Mouse (Mus musculus) embryonic facial prominence, embryonic 15.5 days (tissue): ENCODE results near the gene Cblc. TPM values are rescaled to one million over a fixed set of nuclear protein-coding genes. Genes with fewer than 3 reads are reported as not detected.

Source experiments
- ATAC-seq: fragments of 200-750 bp; cut with Nextera tagmentation; 2 replicates; pipeline ENCODE4 v1.8.0; 2017; ENCODE audit warnings: low read depth, moderate TSS enrichment; ENCODE audit not compliant: insufficient number of reproducible peaks, low FRiP score, low TSS enrichment
- H3K27ac ChIP-seq: fragments of 300-500 bp; sonication (generic); replicated peaks from 2 replicates; pipeline ENCODE4 v1.5.1; 2015; ENCODE audit warnings: mild to moderate bottlenecking, inconsistent platforms
- H3K27me3 ChIP-seq: fragments of 300-500 bp; sonication (generic); 2 replicates; pipeline ENCODE4 v1.6.1; 2015; ENCODE audit warnings: inconsistent platforms
- H3K36me3 ChIP-seq: fragments of 300-500 bp; sonication (generic); 2 replicates; pipeline ENCODE4 v1.6.1; 2015; ENCODE audit warnings: mild to moderate bottlenecking, inconsistent platforms
- H3K4me1 ChIP-seq: fragments of 300-500 bp; sonication (generic); 2 replicates; pipeline ENCODE4 v1.6.1; 2015; ENCODE audit warnings: inconsistent platforms
- H3K4me2 ChIP-seq: fragments of 300-500 bp; sonication (generic); replicated peaks from 2 replicates; pipeline ENCODE4 v1.6.1; 2015; ENCODE audit warnings: mild to moderate bottlenecking, inconsistent platforms
- H3K4me3 ChIP-seq: fragments of 300-500 bp; sonication (generic); replicated peaks from 2 replicates; pipeline ENCODE4 v1.5.1; 2015; ENCODE audit warnings: mild to moderate bottlenecking, inconsistent platforms
- H3K9ac ChIP-seq: fragments of 300-500 bp; sonication (generic); 2 replicates; pipeline ENCODE4 v1.6.1; 2015; ENCODE audit warnings: inconsistent platforms
- H3K9me3 ChIP-seq: fragments of 300-500 bp; sonication (generic); replicated peaks from 2 replicates; pipeline ENCODE4 v1.6.1; 2016; ENCODE audit warnings: inconsistent platforms
- WGBS: fragments of 180-500 bp; shearing (Covaris S2); methylation state at CpG from one replicate; pipeline ENCODE4 v1.1.7; 2015; 5-methylcytosine and 5-hydroxymethylcytosine counted together
- polyA plus RNA-seq: library from polyadenylated mRNA; unstranded; fragments of >200 nt; fragmentation: Nextera tagmentation; extraction: Ambion mirVana; gene quantifications from 2 replicates; pipeline ENCODE4 v1.2.1, GENCODE M21; 2015

Gene Cblc
- polyA plus RNA-seq, 1 experiment from 2014 or later, result 17.2 TPM

GRCm38 (mm10) chr7:19762283-19762682 lies 34.3 kb downstream of the Cblc start:
- Histone ChIP-seq H3K27me3 (no peaks in the 10 kb centered on the region), H3K4me1 (no peaks in the 10 kb centered on the region), H3K4me3 (no peak overlapping the region), H3K9ac (no peak overlapping the region), H3K36me3 (peaks cover 51% of the 10 kb centered on the region), H3K4me2 (no peak overlapping the region), H3K27ac (no peak overlapping the region), H3K9me3 (no peaks in the 10 kb centered on the region)
- no peak for ATAC-seq
- WGBS, result 81% methylated on average over 11 of the region's 11 CpGs

GRCm38 (mm10) chr7:19760021-19760420 lies 36.6 kb downstream of the Cblc start:
- H3K36me3 ChIP-seq, result peaks cover 43% of the 10 kb centered on the region
- H3K9ac ChIP-seq, result no peak overlapping the region
- ATAC-seq, result no peak
- no peaks in the 10 kb centered on the region for H3K9me3 ChIP-seq
- no peak overlapping the region for H3K4me3 ChIP-seq
- no peak overlapping the region for H3K27ac ChIP-seq
- WGBS, result 85% methylated on average over 13 of the region's 13 CpGs
- no peak overlapping the region for H3K4me2 ChIP-seq
- peaks cover 6% of the 10 kb centered on the region; the same call in 1 of the 2 replicates for H3K4me1 ChIP-seq
- H3K27me3 ChIP-seq, result no peaks in the 10 kb centered on the region

GRCm38 (mm10) chr7:19758623-19759022 lies 38.0 kb downstream of the Cblc start:
- Histone ChIP-seq H3K9me3 (no peaks in the 10 kb centered on the region), H3K36me3 (peaks cover 35% of the 10 kb centered on the region), H3K4me2 (no peak overlapping the region), H3K4me3 (no peak overlapping the region), H3K27ac (no peak overlapping the region), H3K9ac (no peak overlapping the region), H3K4me1 (peaks cover 7% of the 10 kb centered on the region; the same call in 1 of the 2 replicates), H3K27me3 (no peaks in the 10 kb centered on the region)
- no peak for ATAC-seq
- WGBS, result 90% methylated on average over 13 of the region's 13 CpGs

- Histone ChIP-seq H3K9ac (no peak overlapping the region), H3K4me2 (no peak overlapping the region), H3K27me3 (no peaks in the 10 kb centered on the region), H3K36me3 (peaks cover 29% of the 10 kb centered on the region), H3K4me1 (peaks cover 11% of the 10 kb centered on the region), H3K9me3 (no peaks in the 10 kb centered on the region), H3K4me3 (no peak overlapping the region), H3K27ac (0 out of 2 replicates have a peak overlapping the region, but pooled peaks have one; percentile 25)
- no peak for ATAC-seq
- WGBS, result 70% methylated on average over 23 of the region's 24 CpGs
Observed at GRCm38 (mm10) chr7:19755851-19756786, 40.5 kb downstream of the Cblc start.

GRCm38 (mm10) chr7:19755008-19755407 lies 41.6 kb downstream of the Cblc start:
- Histone ChIP-seq H3K4me3 (no peak overlapping the region), H3K27ac (no peak overlapping the region), H3K4me1 (peaks cover 20% of the 10 kb centered on the region), H3K4me2 (no peak overlapping the region), H3K9me3 (no peaks in the 10 kb centered on the region), H3K9ac (no peak overlapping the region), H3K36me3 (peaks cover 26% of the 10 kb centered on the region), H3K27me3 (no peaks in the 10 kb centered on the region)
- no peak for ATAC-seq
- 82% methylated on average over 2 of the region's 2 CpGs for WGBS

GRCm38 (mm10) chr7:19754065-19754464 lies 42.5 kb downstream of the Cblc start:
- no peaks in the 10 kb centered on the region for H3K9me3 ChIP-seq
- H3K36me3 ChIP-seq, result peaks cover 17% of the 10 kb centered on the region
- no peak for ATAC-seq
- H3K9ac ChIP-seq, result no peak overlapping the region
- H3K4me3 ChIP-seq, result no peak overlapping the region
- no peaks in the 10 kb centered on the region for H3K27me3 ChIP-seq
- H3K4me1 ChIP-seq, result peaks cover 20% of the 10 kb centered on the region
- H3K4me2 ChIP-seq, result no peak overlapping the region
- WGBS, result 66% methylated on average over 1 of the region's 1 CpGs
- H3K27ac ChIP-seq, result 0 out of 2 replicates have a peak overlapping the region, but pooled peaks have one; percentile 7

GRCm38 (mm10) chr7:19753587-19753986 lies 43.0 kb downstream of the Cblc start:
- Histone ChIP-seq H3K9ac (no peak overlapping the region), H3K9me3 (no peaks in the 10 kb centered on the region), H3K4me2 (no peak overlapping the region), H3K27me3 (no peaks in the 10 kb centered on the region), H3K36me3 (peaks cover 13% of the 10 kb centered on the region), H3K4me3 (no peak overlapping the region), H3K4me1 (peaks cover 20% of the 10 kb centered on the region), H3K27ac (peak overlapping the region; percentile 7; the same call in 1 of the 2 replicates)
- 58% methylated on average over 7 of the region's 7 CpGs for WGBS
- ATAC-seq, result no peak

- H3K4me3 ChIP-seq, result no peak overlapping the region
- no peaks in the 10 kb centered on the region for H3K9me3 ChIP-seq
- H3K27ac ChIP-seq, result no peak overlapping the region
- peaks cover 28% of the 10 kb centered on the region for H3K4me1 ChIP-seq
- WGBS, result 73% methylated on average over 8 of the region's 8 CpGs
- ATAC-seq, result no peak
- no peak overlapping the region for H3K9ac ChIP-seq
- H3K4me2 ChIP-seq, result no peak overlapping the region
- H3K36me3 ChIP-seq, result peaks cover 5% of the 10 kb centered on the region; the same call in 1 of the 2 replicates
- no peaks in the 10 kb centered on the region for H3K27me3 ChIP-seq
Observed at GRCm38 (mm10) chr7:19752652-19753051, 44.0 kb downstream of the Cblc start.

GRCm38 (mm10) chr7:19751070-19751383 lies 45.6 kb downstream of the Cblc start:
- Histone ChIP-seq H3K4me2 (no peak overlapping the region), H3K4me1 (peaks cover 40% of the 10 kb centered on the region), H3K4me3 (no peak overlapping the region), H3K27me3 (no peaks in the 10 kb centered on the region), H3K36me3 (no peaks in the 10 kb centered on the region), H3K27ac (no peak overlapping the region), H3K9ac (no peak overlapping the region), H3K9me3 (no peaks in the 10 kb centered on the region)
- WGBS, result 43% methylated on average over 4 of the region's 4 CpGs
- ATAC-seq, result no peak

GRCm38 (mm10) chr7:19750217-19751069 lies 46.2 kb downstream of the Cblc start, which contains the start of gene Nectin2:
Gene Nectin2 (minus strand): TSS chr7:19750483.
- Histone ChIP-seq H3K9me3 (no peaks in the 10 kb centered on the region), H3K9ac (peak within 1 kb of the TSS; percentile 75), H3K4me3 (peak within 1 kb of the TSS; percentile 87), H3K4me1 (peaks cover 40% of the 10 kb centered on the region), H3K4me2 (peak within 1 kb of the TSS; percentile 74), H3K27me3 (no peaks in the 10 kb centered on the region), H3K36me3 (no peaks in the 10 kb centered on the region), H3K27ac (peak within 1 kb of the TSS; percentile 96)
- ATAC-seq, result peak; percentile 27; the same call in 1 of the 2 replicates
- 15% methylated on average over 19 of the region's 19 CpGs for WGBS
